ENCODE assay signal across 8 mouse cellular contexts in the genomic region with DNA sequence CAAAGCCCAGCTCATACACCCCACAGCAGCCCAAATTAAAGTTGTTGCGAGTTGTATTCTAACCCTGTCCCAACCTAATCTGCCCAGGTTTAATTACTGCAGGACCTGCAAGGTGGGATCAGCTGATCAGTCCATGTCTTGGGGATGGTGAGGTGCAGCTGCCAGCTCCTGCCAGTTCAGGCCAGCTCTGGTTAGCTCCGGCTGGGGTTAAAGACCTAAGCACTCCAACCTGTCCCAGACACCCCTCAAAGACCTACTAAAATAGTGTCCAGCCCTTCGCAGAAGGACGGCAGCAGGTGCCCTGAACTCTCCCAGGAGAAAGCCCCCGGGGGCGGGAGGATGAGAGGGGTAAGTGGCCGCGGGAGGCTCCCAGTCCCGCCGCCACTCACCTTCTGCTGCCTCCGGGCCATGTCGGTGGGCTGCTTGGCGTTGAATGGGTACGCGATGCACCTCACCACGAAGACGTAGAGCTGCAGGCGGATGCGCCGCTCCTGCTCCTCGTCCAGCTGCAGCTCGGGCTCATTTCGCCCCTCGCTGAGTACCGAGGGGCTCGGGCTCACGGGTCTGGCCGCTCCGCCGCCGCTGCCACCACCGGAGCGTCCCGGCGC. TPM values are rescaled to one million over a fixed set of nuclear protein-coding genes. Genes with fewer than 3 reads are reported as not detected.
DNase-seq lines count a peak whose midpoint lies in the region; ATAC-seq and TF ChIP-seq lines count a peak whose summit lies in the region.

No protein-coding gene starts in this region.

- peaks cover 39% of the 10 kb centered on the region for H3K27me3 ChIP-seq in embryonic facial prominence, embryonic 12.5 days
- H3K27me3 ChIP-seq in hindbrain, embryonic 13.5 days, result peaks cover 55% of the 10 kb centered on the region
- H3K27me3 ChIP-seq in limb, embryonic 14.5 days (ENCODE audit: control insufficient read depth, insufficient read depth, low read length), result peaks cover 16% of the 10 kb centered on the region
- peaks cover 14% of the 10 kb centered on the region for H3K27me3 ChIP-seq in neural tube, embryonic 14.5 days (ENCODE audit: control insufficient read depth, insufficient read depth, low read length)

- no peak overlapping the region for H3K27ac ChIP-seq in embryonic facial prominence, embryonic 12.5 days
- no peak overlapping the region; the same call in 1 of the 2 replicates for H3K27ac ChIP-seq in hindbrain, embryonic 13.5 days
- H3K27ac ChIP-seq in limb, embryonic 14.5 days (replicated peaks; ENCODE audit: low read depth, low read length), result no peak overlapping the region
- H3K27ac ChIP-seq in neural tube, embryonic 14.5 days (ENCODE audit: low read depth, low read length), result no peak overlapping the region

- under 1% methylated on average over 35 of the region's 35 CpGs for WGBS in embryonic facial prominence, embryonic 12.5 days
- 2% methylated on average over 29 of the region's 35 CpGs for WGBS in hindbrain, embryonic 13.5 days
- WGBS in limb, embryonic 14.5 days, result 1% methylated on average over 33 of the region's 35 CpGs
- WGBS in neural tube, embryonic 14.5 days, result 1% methylated on average over 34 of the region's 35 CpGs

- DNase-seq in heart, adult 11 months, result peak; percentile 88
- DNase-seq in heart, postnatal 25 days (ENCODE audit: low spot score), result no peak
- peak; percentile 53 for DNase-seq in R1 (ENCODE audit: low read depth, low spot score)
- no peak for DNase-seq in limb, embryonic 14.5 days (ENCODE audit: low spot score)
- DNase-seq in T-cell, adult 2 months (ENCODE audit: low spot score), result no peak

- peak overlapping the region; percentile 64 for H3K4me3 ChIP-seq in embryonic facial prominence, embryonic 12.5 days
- H3K4me3 ChIP-seq in hindbrain, embryonic 13.5 days, result peak overlapping the region; percentile 68
- H3K4me3 ChIP-seq in limb, embryonic 14.5 days (replicated peaks; ENCODE audit: low read length), result peak overlapping the region; percentile 64
- peak overlapping the region; percentile 69 for H3K4me3 ChIP-seq in neural tube, embryonic 14.5 days (ENCODE audit: low read depth, low read length)

- no peaks in the 10 kb centered on the region for H3K9me3 ChIP-seq in embryonic facial prominence, embryonic 12.5 days
- no peaks in the 10 kb centered on the region for H3K9me3 ChIP-seq in hindbrain, embryonic 13.5 days
- H3K9me3 ChIP-seq in limb, embryonic 14.5 days (ENCODE audit: control insufficient read depth, low read length), result no peaks in the 10 kb centered on the region
- no peaks in the 10 kb centered on the region for H3K9me3 ChIP-seq in neural tube, embryonic 14.5 days (ENCODE audit: control insufficient read depth, low read length)

- intact Hi-C loops in heart, postnatal 25 days (cut with DNase I), result no loop called here

- 0 out of 2 replicates have a peak, but pooled peaks have one; percentile 29 for ATAC-seq in embryonic facial prominence, embryonic 12.5 days (ENCODE audit: insufficient number of reproducible peaks, insufficient read depth, low FRiP score, low TSS enrichment)
- ATAC-seq in hindbrain, embryonic 13.5 days (ENCODE audit: low FRiP score), result peak; percentile 69
- ATAC-seq in limb, embryonic 14.5 days (ENCODE audit: low FRiP score, low read depth), result no peak
- ATAC-seq in neural tube, embryonic 14.5 days (ENCODE audit: low read depth), result peak; percentile 35

- H3K36me3 ChIP-seq in embryonic facial prominence, embryonic 12.5 days, result no peaks in the 10 kb centered on the region
- no peaks in the 10 kb centered on the region for H3K36me3 ChIP-seq in hindbrain, embryonic 13.5 days
- H3K36me3 ChIP-seq in limb, embryonic 14.5 days (ENCODE audit: control insufficient read depth, insufficient read depth, low read length), result no peaks in the 10 kb centered on the region
- no peaks in the 10 kb centered on the region for H3K36me3 ChIP-seq in neural tube, embryonic 14.5 days (ENCODE audit: control insufficient read depth, insufficient read depth, low read length)

- peak overlapping the region; percentile 66 for H3K9ac ChIP-seq in embryonic facial prominence, embryonic 12.5 days
- H3K9ac ChIP-seq in hindbrain, embryonic 13.5 days, result peak overlapping the region; percentile 76
- peak overlapping the region; percentile 64 for H3K9ac ChIP-seq in limb, embryonic 14.5 days (ENCODE audit: low read depth, low read length, severe bottlenecking)
- peak overlapping the region; percentile 61 for H3K9ac ChIP-seq in neural tube, embryonic 14.5 days (replicated peaks; ENCODE audit: low read depth, low read length)

- H3K4me1 ChIP-seq in embryonic facial prominence, embryonic 12.5 days, result no peaks in the 10 kb centered on the region
- H3K4me1 ChIP-seq in hindbrain, embryonic 13.5 days (replicated peaks), result peaks cover 16% of the 10 kb centered on the region
- 0 out of 2 replicates have a peak, but pooled peaks cover 4% of the 10 kb centered on the region for H3K4me1 ChIP-seq in limb, embryonic 14.5 days (ENCODE audit: control insufficient read depth, insufficient read depth, low read length)
- H3K4me1 ChIP-seq in neural tube, embryonic 14.5 days (ENCODE audit: control insufficient read depth, insufficient read depth, low read length), result 0 out of 2 replicates have a peak, but pooled peaks cover 6% of the 10 kb centered on the region

- H3K4me2 ChIP-seq in embryonic facial prominence, embryonic 12.5 days (replicated peaks), result peak overlapping the region; percentile 89
- peak overlapping the region; percentile 94 for H3K4me2 ChIP-seq in hindbrain, embryonic 13.5 days
- H3K4me2 ChIP-seq in limb, embryonic 14.5 days (replicated peaks; ENCODE audit: low read depth, low read length, severe bottlenecking), result peak overlapping the region; percentile 94
- H3K4me2 ChIP-seq in neural tube, embryonic 14.5 days (ENCODE audit: low read depth, low read length), result peak overlapping the region; percentile 96

- TF ChIP-seq POLR2A in limb, embryonic 14.5 days (IDR thresholded peaks at IDR 0.05; ENCODE audit: borderline replicate concordance, extremely low read depth, insufficient read depth, insufficient read length), result no peak

RNA-seq across cellular contexts. Expression of a gene that starts 0.7 kb away (rescaled TPM):
- 1 to 10 TPM; 1.7 to 1.8 TPM for total RNA-seq in heart, postnatal 25 days (2021)
- polyA plus RNA-seq in embryonic facial prominence, embryonic 12.5 days (2016; fragmentation: Nextera tagmentation; extraction: Ambion mirVana), result 4.3 and 4.6 TPM in 2 replicates
- 4.4 and 4.7 TPM in 2 replicates for polyA plus RNA-seq in hindbrain, embryonic 13.5 days (2015; fragmentation: Nextera tagmentation; extraction: Ambion mirVana)
- 2.4 and 2.6 TPM in 2 replicates for polyA plus RNA-seq in limb, embryonic 14.5 days (2012; rRNA removed)
- 2.6 and 3.9 TPM in 2 replicates for polyA plus RNA-seq in limb, embryonic 14.5 days (2014; fragmentation: Nextera tagmentation; extraction: Ambion mirVana)
- 11.8 and 14.2 TPM in 2 replicates for polyA plus RNA-seq in neural tube, embryonic 14.5 days (2014; fragmentation: Nextera tagmentation; extraction: Ambion mirVana)

Comparison
In these comparisons a context has a peak if more than half of its experiments do, and no peak if none do; other contexts are left out.
1. DNase-seq: peak in heart, adult 11 months (single experiment) and R1 (single experiment); none in heart, postnatal 25 days (single experiment), limb, embryonic 14.5 days (single experiment) and T-cell, adult 2 months (single experiment).
2. Peak in every context shown above with its lines, with median percentiles within 50 percentile points of each other: H3K4me2 ChIP-seq, H3K4me3 ChIP-seq and H3K9ac ChIP-seq.